Mouse (Mus musculus) kidney, embryonic 14.5 days (tissue): ENCODE data around the gene Gm10912. TPM values are rescaled to one million over a fixed set of nuclear protein-coding genes. Genes with fewer than 3 reads are reported as not detected.
"Not testable (repeated sequence)": the region's sequence is repeated elsewhere in the genome, so short reads cannot be mapped to it uniquely, and the experiment has no call there.

Source experiments
- ATAC-seq: fragments of 200-750 bp; cut with Nextera tagmentation; 2 replicates; pipeline ENCODE4 v1.8.0; 2017; ENCODE audit warnings: moderate number of reproducible peaks, mild to moderate bottlenecking, moderate TSS enrichment, moderate library complexity; ENCODE audit not compliant: low FRiP score, low TSS enrichment
- H3K27ac ChIP-seq: fragments of 300-500 bp; sonication (generic); 2 replicates; pipeline ENCODE4 v1.5.1; 2014; ENCODE audit warnings: low read depth, mild to moderate bottlenecking, low read length, moderate library complexity, mixed read lengths
- H3K27me3 ChIP-seq: fragments of 300-500 bp; sonication (generic); 2 replicates; pipeline ENCODE4 v1.6.1; 2014; ENCODE audit warnings: mild to moderate bottlenecking, low read length; ENCODE audit not compliant: control insufficient read depth, insufficient read depth
- H3K36me3 ChIP-seq: fragments of 300-500 bp; sonication (generic); 2 replicates; pipeline ENCODE4 v1.6.1; 2014; ENCODE audit warnings: low read length, mixed read lengths; ENCODE audit not compliant: control insufficient read depth, insufficient read depth
- H3K4me1 ChIP-seq: fragments of 300-500 bp; sonication (generic); 2 replicates; pipeline ENCODE4 v1.6.1; 2014; ENCODE audit warnings: low read length, mixed read lengths; ENCODE audit not compliant: control insufficient read depth, insufficient read depth
- H3K4me2 ChIP-seq: fragments of 300-500 bp; sonication (generic); replicated peaks from 2 replicates; pipeline ENCODE4 v1.6.1; 2014; ENCODE audit warnings: low read depth, mild to moderate bottlenecking, low read length
- H3K4me3 ChIP-seq: fragments of 300-500 bp; sonication (generic); 2 replicates; pipeline ENCODE4 v1.5.1; 2014; ENCODE audit warnings: mild to moderate bottlenecking, low read length
- H3K9ac ChIP-seq: fragments of 300-500 bp; sonication (generic); 2 replicates; pipeline ENCODE4 v1.6.1; 2014; ENCODE audit warnings: low read depth, mild to moderate bottlenecking, low read length, moderate library complexity
- H3K9me3 ChIP-seq: fragments of 300-500 bp; sonication (generic); 2 replicates; pipeline ENCODE4 v1.6.1; 2016; ENCODE audit warnings: low read length; ENCODE audit not compliant: control insufficient read depth
- WGBS: fragments of 180-500 bp; shearing (Covaris S2); extraction: QIAGEN DNeasy Blood & Tissue Kit; methylation state at CpG from one replicate; pipeline ENCODE4 v1.1.7; 2014; 5-methylcytosine and 5-hydroxymethylcytosine counted together
- polyA plus RNA-seq: library from polyadenylated mRNA; unstranded; fragments of >200 nt; fragmentation: Nextera tagmentation; extraction: Ambion mirVana; gene quantifications from 2 replicates; pipeline ENCODE4 v1.2.1, GENCODE M21; 2014

The Gm10912 gene
- polyA plus RNA-seq, 1 experiment from 2014 or later = not detected

DNA sequence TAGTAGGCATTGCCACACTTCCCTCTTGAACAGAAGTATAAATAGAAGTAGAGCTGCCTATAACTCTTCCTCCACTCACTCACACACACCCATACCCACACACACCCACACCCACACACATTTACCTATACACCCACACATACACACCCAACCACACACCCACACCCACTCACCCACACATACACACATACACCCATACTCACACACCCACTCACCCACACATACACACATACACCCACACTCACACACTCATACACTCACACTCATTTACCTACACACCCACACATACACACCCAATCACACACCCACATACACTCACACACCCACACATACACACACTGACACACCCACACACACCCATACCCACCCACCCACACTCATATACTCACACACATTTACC, 16.8 kb downstream of the Gm10912 start:
- Histone ChIP-seq H3K27me3 (no peaks in the 10 kb centered on the region), H3K9ac (no peak overlapping the region), H3K9me3 (no peaks in the 10 kb centered on the region), H3K4me3 (no peak overlapping the region), H3K27ac (no peak overlapping the region), H3K4me1 (no peaks in the 10 kb centered on the region), H3K36me3 (no peaks in the 10 kb centered on the region), H3K4me2 (no peak overlapping the region)
- no peak for ATAC-seq

DNA sequence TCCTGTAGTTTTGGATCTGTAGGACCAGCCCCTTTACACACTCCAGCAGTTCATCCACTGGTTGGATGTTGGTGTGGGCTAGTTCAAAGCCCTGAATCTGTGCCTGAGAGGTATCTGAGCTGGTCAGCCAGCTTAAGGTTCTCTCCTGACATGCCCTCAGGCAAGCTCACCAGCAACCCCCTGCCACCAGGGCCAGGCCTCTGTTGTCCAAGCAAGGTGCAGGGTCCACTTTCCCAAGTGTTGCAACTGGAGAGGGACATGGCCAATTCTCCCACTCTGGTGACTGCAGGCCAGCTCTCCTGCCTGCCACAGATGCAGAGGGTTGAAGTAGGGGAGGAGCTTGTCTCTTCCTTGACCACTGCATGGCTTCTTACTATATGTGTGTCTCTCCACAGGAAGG, 18.4 kb downstream of the Gm10912 start:
- not testable (repeated sequence) for H3K4me3 ChIP-seq, H3K9ac ChIP-seq, H3K27me3 ChIP-seq, H3K36me3 ChIP-seq, ATAC-seq, H3K4me1 ChIP-seq, H3K4me2 ChIP-seq, H3K9me3 ChIP-seq, H3K27ac ChIP-seq

DNA sequence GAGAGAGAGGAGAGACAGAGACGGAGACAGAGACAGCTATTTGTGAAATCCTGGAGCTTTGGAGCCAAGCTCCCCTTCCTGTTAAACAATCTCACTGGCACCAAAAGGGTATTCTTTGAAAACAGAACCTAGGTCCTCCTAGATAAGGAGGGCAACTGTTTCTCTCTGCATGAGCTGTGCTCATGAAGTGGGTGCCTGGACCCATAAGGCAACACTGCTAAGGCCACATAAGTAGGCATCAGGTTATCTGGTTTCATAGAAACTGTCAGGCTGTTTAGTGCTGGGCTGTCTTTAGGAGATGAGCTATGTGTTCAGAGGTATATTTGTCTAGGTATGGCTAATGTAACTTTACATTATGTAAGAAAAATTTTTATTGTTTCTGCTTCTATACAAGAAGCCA, 21.9 kb downstream of the Gm10912 start:
- H3K4me2 ChIP-seq, H3K4me1 ChIP-seq, ATAC-seq, H3K36me3 ChIP-seq, H3K27ac ChIP-seq, H3K9me3 ChIP-seq, H3K9ac ChIP-seq, H3K4me3 ChIP-seq, H3K27me3 ChIP-seq: not testable (repeated sequence)
- WGBS = 86% methylated on average over 1 of the region's 1 CpGs

DNA sequence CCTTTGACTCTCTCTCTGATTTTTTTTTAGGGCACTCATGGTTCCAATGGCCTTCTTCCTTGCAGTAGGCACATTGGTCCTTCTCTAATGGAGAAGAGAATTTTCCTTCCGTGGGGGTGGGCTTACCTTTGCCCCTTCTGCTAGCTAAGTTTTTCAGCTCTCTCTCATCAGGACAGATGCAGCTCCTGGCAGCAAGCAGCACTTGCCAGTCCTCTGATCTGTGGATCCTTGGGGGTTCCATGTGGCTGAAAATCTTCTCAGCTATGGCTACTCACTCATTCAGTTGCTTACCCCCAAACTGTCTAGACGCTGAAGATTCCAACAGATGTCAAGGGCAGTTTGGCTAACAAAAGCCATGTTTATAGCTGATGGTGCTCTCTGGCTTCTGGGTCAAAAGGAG, 27.7 kb downstream of the Gm10912 start:
- Histone ChIP-seq H3K4me2 (no peak overlapping the region), H3K27me3 (no peaks in the 10 kb centered on the region), H3K27ac (no peak overlapping the region), H3K9me3 (no peaks in the 10 kb centered on the region), H3K4me3 (no peak overlapping the region), H3K36me3 (no peaks in the 10 kb centered on the region), H3K9ac (no peak overlapping the region), H3K4me1 (peaks cover 5% of the 10 kb centered on the region; the same call in 1 of the 2 replicates)
- ATAC-seq = no peak
- WGBS = 61% methylated on average over 2 of the region's 2 CpGs

DNA sequence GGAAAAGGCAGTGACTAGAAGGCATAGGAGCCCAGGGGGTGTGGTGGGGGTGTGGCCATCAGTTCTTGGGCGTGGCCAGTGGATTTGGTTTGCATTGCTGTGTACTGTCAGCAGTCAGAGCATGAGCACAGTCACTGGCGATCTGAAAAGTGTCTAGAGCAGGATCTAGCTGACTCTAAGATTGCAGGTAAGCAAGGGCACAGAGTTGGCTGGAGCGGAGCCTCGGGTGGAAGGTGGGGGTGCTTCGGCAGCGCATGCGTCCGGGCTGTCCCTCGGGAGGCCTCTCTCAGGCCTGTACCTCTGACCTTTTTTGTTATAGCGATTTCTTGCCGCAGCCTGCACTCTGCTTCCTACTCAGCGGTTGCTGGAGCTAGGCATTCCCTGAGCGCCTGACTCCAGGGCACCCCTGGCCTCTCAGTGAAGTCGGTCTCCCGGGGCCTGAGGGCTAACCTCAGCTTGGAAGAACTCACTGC, 30.2 kb downstream of the Gm10912 start, which contains the start of gene Cd59a:
Gene Cd59a, plus strand, starts transcription at position 61 of the 473 bp plus-strand sequence.
- Histone ChIP-seq H3K9ac (peak within 1 kb of the TSS; percentile 51), H3K4me3 (peak within 1 kb of the TSS; percentile 49), H3K27me3 (no peaks in the 10 kb centered on the region), H3K36me3 (no peaks in the 10 kb centered on the region), H3K9me3 (no peaks in the 10 kb centered on the region), H3K4me2 (peak within 1 kb of the TSS; percentile 73), H3K4me1 (peaks cover 5% of the 10 kb centered on the region; the same call in 1 of the 2 replicates), H3K27ac (peak within 1 kb of the TSS; percentile 60)
- peak; percentile 93 for ATAC-seq
- 2% methylated on average over 15 of the region's 15 CpGs for WGBS

DNA sequence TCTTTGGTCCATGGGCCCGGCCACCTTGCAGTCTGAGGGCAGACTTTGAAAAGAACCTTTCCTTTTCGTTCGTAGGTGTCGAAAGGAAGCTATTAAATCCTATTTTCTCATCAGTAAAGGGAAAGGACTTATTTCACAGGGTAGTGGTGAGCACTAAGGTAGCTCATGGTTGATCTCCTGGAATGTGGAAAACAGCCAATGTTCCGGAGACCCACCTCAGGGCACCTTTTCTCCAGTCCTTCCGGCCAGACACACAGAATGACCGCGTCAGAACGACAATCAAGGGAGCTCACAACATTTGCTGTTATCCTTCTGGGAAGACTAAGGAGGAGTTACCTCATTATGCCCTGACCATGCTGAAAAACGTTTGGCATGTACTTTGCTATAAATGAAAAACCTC, 30.6 kb downstream of the Gm10912 start:
- WGBS = 30% methylated on average over 10 of the region's 10 CpGs
- Histone ChIP-seq H3K27me3 (no peaks in the 10 kb centered on the region), H3K4me1 (peaks cover 5% of the 10 kb centered on the region; the same call in 1 of the 2 replicates), H3K9me3 (no peaks in the 10 kb centered on the region), H3K36me3 (no peaks in the 10 kb centered on the region), H3K27ac (peak overlapping the region; percentile 60), H3K9ac (peak overlapping the region; percentile 51), H3K4me3 (peak overlapping the region; percentile 49), H3K4me2 (peak overlapping the region; percentile 73)
- ATAC-seq = peak; percentile 21; the same call in 1 of the 2 replicates

DNA sequence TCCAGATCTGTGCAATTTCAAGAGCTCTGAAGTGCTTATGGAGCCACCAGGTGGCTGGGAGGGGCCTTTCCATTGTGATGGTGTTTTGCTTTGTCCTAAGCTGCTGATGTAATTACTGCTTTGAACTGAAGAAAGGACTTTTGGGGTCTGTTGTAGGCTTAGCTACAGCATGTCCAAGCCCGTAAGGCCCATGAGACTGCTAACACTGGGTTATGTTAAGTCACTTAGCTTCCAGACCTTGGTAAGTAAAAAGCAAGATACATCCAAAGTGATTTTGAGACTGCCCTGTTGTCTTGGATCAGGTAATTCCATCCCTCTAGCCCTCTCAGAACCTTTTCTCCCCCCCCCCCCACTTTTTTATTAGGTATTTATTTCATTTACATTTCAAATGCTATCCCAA, 31.2 kb downstream of the Gm10912 start:
- 68% methylated on average over 1 of the region's 1 CpGs for WGBS
- not testable (repeated sequence) for H3K27me3 ChIP-seq, H3K4me3 ChIP-seq, H3K9me3 ChIP-seq, H3K4me1 ChIP-seq, ATAC-seq, H3K27ac ChIP-seq, H3K9ac ChIP-seq, H3K36me3 ChIP-seq
- H3K4me2 ChIP-seq = peak overlapping the region; percentile 73

DNA sequence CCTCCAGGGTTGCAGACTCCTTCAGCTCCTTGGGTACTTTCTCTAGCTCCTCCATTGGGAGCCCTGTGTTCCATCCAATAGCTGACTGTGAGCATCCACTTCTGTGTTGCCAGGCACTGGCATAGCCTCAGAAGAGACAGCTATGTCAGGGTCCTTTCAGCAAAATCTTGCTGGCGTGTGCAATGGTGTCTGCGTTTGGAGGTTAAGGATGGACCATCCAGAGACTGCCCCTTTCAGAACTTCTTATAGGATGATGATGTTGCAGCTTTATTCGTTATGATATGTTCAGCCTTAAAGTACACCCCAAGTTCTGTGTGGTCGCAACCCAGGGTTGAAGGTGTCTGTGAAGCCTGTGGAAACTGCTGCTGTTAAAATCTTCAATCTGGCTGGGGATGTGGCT, 31.8 kb downstream of the Gm10912 start:
- WGBS = 93% methylated on average over 4 of the region's 4 CpGs
- not testable (repeated sequence) for H3K27ac ChIP-seq, H3K27me3 ChIP-seq, H3K4me3 ChIP-seq, H3K36me3 ChIP-seq, H3K4me2 ChIP-seq, H3K9ac ChIP-seq, H3K4me1 ChIP-seq, ATAC-seq, H3K9me3 ChIP-seq

DNA sequence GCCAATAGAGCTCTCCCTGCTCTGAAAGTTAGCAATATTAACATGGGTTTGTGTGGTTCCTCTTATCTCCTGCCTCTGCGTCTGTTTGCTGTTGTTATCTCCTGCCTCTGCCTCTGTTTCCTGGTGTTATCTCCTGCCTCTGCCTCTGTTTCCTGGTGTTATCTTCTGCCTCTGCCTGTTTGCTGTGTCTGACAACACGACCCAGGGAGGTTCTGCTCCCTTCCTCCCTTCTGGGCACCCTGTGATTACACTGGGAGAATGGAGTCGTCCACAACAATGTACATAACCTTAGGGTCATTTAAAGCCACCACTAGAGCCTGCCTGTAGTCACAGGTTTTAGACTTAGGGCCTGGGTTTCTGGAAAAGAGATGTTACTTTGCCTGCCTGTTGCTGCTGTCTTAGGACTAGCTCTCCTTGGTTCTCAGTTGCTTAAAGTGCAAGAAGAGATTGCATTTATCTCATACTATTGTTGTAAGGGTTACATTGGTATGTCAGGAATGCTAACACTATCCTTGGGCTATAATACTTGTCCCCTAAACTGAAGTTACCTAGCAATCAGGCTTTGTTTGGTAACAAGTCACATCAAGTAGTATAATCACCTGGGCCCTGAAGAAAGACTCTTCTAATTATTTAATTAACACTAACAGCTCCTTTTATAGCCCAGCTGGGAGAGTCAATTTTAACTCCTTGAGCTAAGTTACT, 33.1 kb downstream of the Gm10912 start:
- Histone ChIP-seq H3K27ac (no peak overlapping the region), H3K4me3 (no peak overlapping the region), H3K9ac (no peak overlapping the region), H3K36me3 (no peaks in the 10 kb centered on the region), H3K9me3 (no peaks in the 10 kb centered on the region), H3K4me1 (peaks cover 5% of the 10 kb centered on the region; the same call in 1 of the 2 replicates), H3K4me2 (no peak overlapping the region), H3K27me3 (no peaks in the 10 kb centered on the region)
- ATAC-seq = no peak
- WGBS = 35% methylated on average over 3 of the region's 3 CpGs
